In the genomic region with DNA sequence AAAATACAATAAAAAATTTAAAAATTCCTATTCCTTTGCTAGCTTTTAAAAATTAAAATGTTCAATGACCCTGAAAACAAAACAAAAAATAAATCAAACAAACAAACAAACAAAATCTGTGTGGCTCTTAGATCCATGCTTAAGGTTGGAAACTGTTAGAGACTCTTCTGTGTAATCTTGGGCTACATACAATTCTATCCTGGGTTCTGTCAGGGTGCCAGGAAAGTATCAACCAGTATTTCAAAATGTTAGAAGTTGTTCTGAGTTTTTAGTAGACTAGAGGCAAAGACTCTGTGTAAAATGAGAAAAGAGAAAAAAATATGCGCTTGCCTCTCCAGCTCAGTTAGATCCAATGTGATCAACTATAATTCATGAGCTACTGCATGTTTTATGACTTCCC, we compare ENCODE assay signal across 21 mouse cellular contexts.
A peak's percentile ranks its signal among the peaks of the same experiment; 100 is the strongest.
DNase-seq lines count a peak whose midpoint lies in the region; ATAC-seq lines count a peak whose summit lies in the region.
"Had no signal": no experiment of that assay in that cellular context is flagged by ENCODE, and none has a peak within 500 bp of the region (broad histone marks: within the 10 kb centered on the region; RNA-seq: fewer than 3 reads in every experiment).

No protein-coding gene starts in this region.

- H3K4me1 ChIP-seq in heart, embryonic 13.5 days: peaks cover 4% of the 10 kb centered on the region; the same call in 1 of the 2 replicates
- peaks cover 5% of the 10 kb centered on the region; the same call in 1 of the 2 replicates for H3K4me1 ChIP-seq in brown adipose tissue, adult 24 weeks (ENCODE audit: control insufficient read depth, insufficient read depth, insufficient read length, low read length)
- H3K4me1 ChIP-seq: hindbrain, embryonic 15.5 days; liver, embryonic 15.5 days had no signal

- no peaks in the 10 kb centered on the region for H3K9me3 ChIP-seq in heart, embryonic 13.5 days
- H3K9me3 ChIP-seq: forebrain, embryonic 10.5 days; hindbrain, embryonic 15.5 days; limb, embryonic 15.5 days; liver, embryonic 15.5 days had no signal

- 76% methylated on average over 1 of the region's 1 CpGs for WGBS in heart, embryonic 13.5 days

- no peak overlapping the region for H3K4me2 ChIP-seq in heart, embryonic 13.5 days
- H3K4me2 ChIP-seq: hindbrain, embryonic 15.5 days; limb, embryonic 15.5 days; liver, embryonic 15.5 days; midbrain, embryonic 11.5 days had no signal

- H3K9ac ChIP-seq in heart, embryonic 13.5 days: no peak overlapping the region
- H3K9ac ChIP-seq: hindbrain, embryonic 15.5 days; limb, embryonic 15.5 days; liver, embryonic 15.5 days had no signal

- H3K4me3 ChIP-seq in heart, embryonic 13.5 days: no peak overlapping the region
- no peak overlapping the region for H3K4me3 ChIP-seq in brown adipose tissue, adult 24 weeks (ENCODE audit: insufficient read depth, low read depth, low read length)
- H3K4me3 ChIP-seq: forebrain, embryonic 10.5 days; hindbrain, embryonic 15.5 days; left cerebral cortex, adult 2 months; limb, embryonic 15.5 days; liver, embryonic 15.5 days had no signal

- no peak for DNase-seq in heart, adult 9 months (ENCODE audit: low spot score in 2 of 2)
- peak; percentile 25 for DNase-seq in kidney, postnatal 14 days
- no peak for DNase-seq in kidney, adult 8-10 months
- peak; percentile 37 for DNase-seq in fibroblast of lung, adult 2 months (ENCODE audit: low read depth)
- DNase-seq in gastrocnemius, postnatal 10 days: no peak
- DNase-seq: cerebellum, adult 11 months; cerebellum, adult 9-11 months; heart, postnatal 4 days; left cerebral cortex, postnatal 4 days; lung, postnatal 10 days; right cerebral cortex, adult 18-20 months; right cerebral cortex, postnatal 4 days; thymus, postnatal 25 days had no signal

- ATAC-seq in heart, embryonic 13.5 days (ENCODE audit: extremely low read depth, insufficient number of reproducible peaks, low FRiP score, low TSS enrichment): no peak

- H3K36me3 ChIP-seq in heart, embryonic 13.5 days: no peaks in the 10 kb centered on the region
- H3K36me3 ChIP-seq: forebrain, embryonic 10.5 days; hindbrain, embryonic 15.5 days; limb, embryonic 15.5 days; liver, embryonic 15.5 days had no signal

- 0 out of 2 replicates have a peak overlapping the region, but pooled peaks have one; percentile 42 for H3K27ac ChIP-seq in heart, embryonic 13.5 days (replicated peaks)
- H3K27ac ChIP-seq in brown adipose tissue, adult 24 weeks (replicated peaks; ENCODE audit: low read depth, low read length): peak overlapping the region; percentile 80; the same call in 1 of the 2 replicates
- H3K27ac ChIP-seq: forebrain, embryonic 10.5 days; hindbrain, embryonic 15.5 days; left cerebral cortex, adult 2 months; limb, embryonic 15.5 days; liver, embryonic 15.5 days had no signal

- H3K27me3 ChIP-seq in heart, embryonic 13.5 days (replicated peaks): no peaks in the 10 kb centered on the region
- H3K27me3 ChIP-seq: hindbrain, embryonic 15.5 days; limb, embryonic 15.5 days; liver, embryonic 15.5 days had no signal

Comparison
In these comparisons a context has a peak if more than half of its experiments do, and no peak if none do; other contexts are left out.
1. DNase-seq: peak in kidney, postnatal 14 days (single experiment) and fibroblast of lung, adult 2 months (single experiment); none in heart, adult 9 months (0 of 2), kidney, adult 8-10 months (0 of 2) and gastrocnemius, postnatal 10 days (single experiment).